Mouse (Mus musculus) erythroblast, embryonic 14.5 days (primary cell): ENCODE data around the gene Adgrg3. TPM values are rescaled to one million over a fixed set of nuclear protein-coding genes. Genes with fewer than 3 reads are reported as not detected.

Experiments used
- H3K27me3 ChIP-seq: 2 replicates; pipeline ENCODE4 v1.6.1; 2012; ENCODE audit warnings: inconsistent platforms; ENCODE audit not compliant: control insufficient read depth
- H3K36me3 ChIP-seq: 2 replicates; pipeline ENCODE4 v1.6.1; 2012; ENCODE audit warnings: mild to moderate bottlenecking, inconsistent platforms; ENCODE audit not compliant: control insufficient read depth
- H3K4me1 ChIP-seq: 2 replicates; pipeline ENCODE4 v1.6.1; 2012; ENCODE audit warnings: inconsistent platforms; ENCODE audit not compliant: control insufficient read depth
- H3K4me3 ChIP-seq: replicated peaks from 2 replicates; pipeline ENCODE3; 2012; ENCODE audit warnings: moderate library complexity, mild to moderate bottlenecking, inconsistent platforms
- H3K9me3 ChIP-seq: 2 replicates; pipeline ENCODE4 v1.6.1; 2012; ENCODE audit warnings: low read length, inconsistent platforms, mixed read lengths; ENCODE audit not compliant: control insufficient read depth
- GATA1 ChIP-seq: IDR thresholded peaks from 2 replicates; pipeline ENCODE4 v1.6.1; 2012; ENCODE audit warnings: low read length, inconsistent platforms, mixed read lengths
- TAL1 ChIP-seq: IDR thresholded peaks from 3 replicates; pipeline ENCODE4 v1.6.1; 2012; ENCODE audit warnings: low read length, inconsistent platforms, mixed read lengths
- polyA plus RNA-seq: library from polyadenylated mRNA; stranded (reverse); fragments of >175 nt; gene quantifications from 2 replicates; pipeline ENCODE4 v1.2.3, GENCODE M21; 2012

The Adgrg3 gene
- polyA plus RNA-seq, 1 experiment, result 0.17 TPM

DNA sequence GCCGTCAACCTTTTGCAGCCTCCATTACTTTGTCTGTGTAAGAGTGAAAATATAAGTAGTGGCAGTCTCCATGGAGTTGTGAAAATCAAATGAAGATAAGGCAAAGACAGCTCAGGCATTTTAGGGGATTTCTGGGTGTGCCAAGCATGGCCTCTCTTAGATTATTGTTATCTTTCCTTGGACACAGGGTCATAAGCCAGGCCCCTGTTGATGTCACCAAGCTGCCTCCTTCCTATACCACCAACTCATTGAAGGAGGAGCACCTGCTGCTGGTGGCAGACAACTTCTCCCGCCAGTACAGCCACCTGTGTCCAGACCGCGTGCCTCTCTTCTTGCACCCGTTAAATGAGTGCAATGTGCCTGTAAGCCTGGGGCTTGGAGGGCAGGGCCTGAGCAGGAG, 38.9 kb downstream of the Adgrg3 start:
- no peaks in the 10 kb centered on the region for H3K36me3 ChIP-seq
- no peak for TF ChIP-seq GATA1
- TF ChIP-seq TAL1, result peak; percentile 20; the same call in 1 of the 3 replicates
- no peaks in the 10 kb centered on the region for H3K9me3 ChIP-seq
- H3K4me3 ChIP-seq, result no peak overlapping the region
- H3K27me3 ChIP-seq, result peaks cover 2% of the 10 kb centered on the region; the same call in 1 of the 2 replicates
- H3K4me1 ChIP-seq, result peaks cover 40% of the 10 kb centered on the region

DNA sequence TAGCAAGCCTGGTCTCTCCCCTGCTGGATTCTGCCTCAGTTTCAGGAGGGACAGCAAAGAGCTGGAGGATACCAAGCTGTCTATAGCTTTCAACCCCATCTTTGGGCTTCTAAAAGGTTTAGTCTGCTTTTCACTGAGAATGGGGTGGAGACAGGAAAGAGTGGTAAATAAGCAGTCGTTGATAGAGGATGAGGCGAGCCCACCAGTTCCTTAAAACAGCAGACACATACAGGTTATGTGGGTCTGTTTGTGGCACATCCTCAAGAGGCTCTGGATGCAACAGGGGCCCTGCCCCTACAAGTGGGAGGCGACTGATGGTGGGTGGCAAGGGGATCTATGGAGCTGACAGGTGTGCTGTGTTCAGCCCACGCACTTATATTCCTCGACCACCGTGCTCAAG, 41.2 kb downstream of the Adgrg3 start:
- H3K9me3 ChIP-seq, result no peaks in the 10 kb centered on the region
- peaks cover 40% of the 10 kb centered on the region for H3K4me1 ChIP-seq
- no peaks in the 10 kb centered on the region for H3K36me3 ChIP-seq
- TF ChIP-seq GATA1 (no peak), TAL1 (no peak)
- no peak overlapping the region for H3K4me3 ChIP-seq
- peaks cover 2% of the 10 kb centered on the region; the same call in 1 of the 2 replicates for H3K27me3 ChIP-seq

DNA sequence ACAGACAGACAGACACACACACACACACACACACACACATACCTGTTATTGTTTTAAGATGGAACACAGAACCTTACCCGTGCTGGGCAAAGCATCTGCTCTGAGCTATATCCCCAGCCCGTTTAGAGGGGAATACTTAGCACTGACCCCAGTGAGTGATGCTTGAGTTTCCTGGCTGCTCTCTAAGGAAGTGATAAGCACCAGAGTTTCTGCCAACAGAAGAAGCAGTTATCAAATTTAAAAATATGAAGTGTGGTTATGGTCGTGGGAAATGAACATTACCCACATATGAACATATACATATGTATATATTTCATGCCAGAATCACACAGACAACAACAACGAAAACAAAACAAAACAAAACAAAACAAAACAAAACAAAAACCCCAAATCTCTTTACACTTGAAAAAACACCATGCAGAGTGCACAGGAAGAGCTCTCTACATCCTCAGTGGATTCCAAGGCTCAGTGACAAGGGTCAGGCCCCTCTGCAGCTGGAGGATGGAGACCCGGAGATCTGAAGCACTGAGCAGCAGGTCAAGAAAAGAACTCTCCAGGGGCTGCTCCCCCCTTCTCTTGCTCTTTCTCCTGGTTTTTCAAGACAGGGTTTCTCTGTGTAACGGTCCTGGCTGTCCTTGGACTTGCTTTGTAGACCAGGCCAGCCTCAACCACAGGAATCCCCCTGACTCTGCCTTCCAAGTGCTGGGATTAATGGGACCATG, 42.5 kb downstream of the Adgrg3 start:
- Histone ChIP-seq H3K9me3 (no peaks in the 10 kb centered on the region), H3K36me3 (no peaks in the 10 kb centered on the region), H3K27me3 (peaks cover 2% of the 10 kb centered on the region; the same call in 1 of the 2 replicates), H3K4me3 (no peak overlapping the region), H3K4me1 (peaks cover 31% of the 10 kb centered on the region)
- TF ChIP-seq GATA1 (no peak), TAL1 (no peak)

DNA sequence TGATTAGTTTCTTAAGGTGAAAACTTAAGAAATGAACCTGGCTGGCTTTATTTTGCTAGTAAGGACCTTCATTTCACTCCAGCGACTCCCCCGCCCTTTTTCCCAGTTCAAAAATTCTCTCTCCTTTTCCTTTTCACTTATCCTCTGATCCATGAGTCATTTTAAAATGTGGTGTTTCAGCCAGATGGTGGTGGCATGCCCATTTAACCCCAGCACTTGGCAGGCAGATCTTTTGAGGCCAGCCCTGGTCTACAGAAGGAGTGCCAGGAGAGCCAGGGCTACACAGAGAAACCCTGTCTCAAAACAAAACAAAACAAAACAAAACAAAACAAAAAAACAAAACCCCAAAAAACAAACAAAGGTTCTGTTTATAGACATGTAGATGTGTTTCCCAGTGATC, 47.0 kb downstream of the Adgrg3 start:
- no peaks in the 10 kb centered on the region for H3K4me1 ChIP-seq
- no peaks in the 10 kb centered on the region for H3K27me3 ChIP-seq
- H3K9me3 ChIP-seq, result no peaks in the 10 kb centered on the region
- TF ChIP-seq GATA1, result no peak
- TF ChIP-seq TAL1, result no peak
- H3K4me3 ChIP-seq, result no peak overlapping the region
- H3K36me3 ChIP-seq, result no peaks in the 10 kb centered on the region

DNA sequence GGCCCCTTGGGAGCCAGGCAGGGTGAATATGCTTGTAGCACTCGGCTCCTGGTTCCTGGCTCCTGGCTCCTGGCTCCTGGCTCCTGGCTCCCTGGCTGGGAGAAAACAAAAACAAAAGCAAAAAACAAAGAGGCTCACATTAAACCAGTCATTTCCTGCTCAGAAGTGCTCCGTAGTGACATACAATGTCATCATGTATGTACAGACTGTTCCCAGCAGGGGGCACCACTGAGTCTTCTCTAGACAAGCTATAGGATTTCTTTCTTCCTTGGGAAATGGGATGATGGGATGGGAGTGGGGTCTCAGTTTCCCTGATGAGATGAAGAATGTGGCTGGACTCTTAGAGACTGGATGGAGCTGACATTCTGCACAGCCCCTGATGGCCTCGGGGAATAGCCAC, 50.1 kb downstream of the Adgrg3 start:
- Histone ChIP-seq H3K27me3 (no peaks in the 10 kb centered on the region), H3K4me3 (no peak overlapping the region), H3K9me3 (no peaks in the 10 kb centered on the region), H3K4me1 (no peaks in the 10 kb centered on the region), H3K36me3 (no peaks in the 10 kb centered on the region)
- no peak for TF ChIP-seq GATA1
- no peak for TF ChIP-seq TAL1

DNA sequence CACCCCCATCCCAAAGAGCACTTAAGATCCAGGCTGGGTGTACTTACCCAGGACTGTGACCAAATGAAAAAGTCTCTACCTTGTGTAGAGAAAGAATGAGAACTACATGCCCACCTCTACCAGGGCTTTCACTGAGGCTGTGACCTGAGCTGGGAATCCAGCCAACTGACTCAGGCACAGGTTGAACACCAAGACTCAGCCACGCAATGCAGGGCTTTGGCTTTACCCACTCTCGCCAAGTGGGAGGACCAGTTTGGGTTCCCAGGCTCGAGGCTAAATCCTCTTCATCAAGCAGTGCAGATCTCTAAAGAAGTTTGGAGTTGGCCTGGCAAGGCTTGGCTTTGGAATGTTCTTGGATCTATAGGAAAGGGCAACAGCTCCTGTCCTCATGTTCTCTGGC, 58.0 kb downstream of the Adgrg3 start:
- H3K4me1 ChIP-seq, result peaks cover 15% of the 10 kb centered on the region
- TF ChIP-seq TAL1 (no peak), GATA1 (no peak)
- no peaks in the 10 kb centered on the region for H3K9me3 ChIP-seq
- H3K36me3 ChIP-seq, result no peaks in the 10 kb centered on the region
- no peaks in the 10 kb centered on the region for H3K27me3 ChIP-seq
- H3K4me3 ChIP-seq, result no peak overlapping the region

DNA sequence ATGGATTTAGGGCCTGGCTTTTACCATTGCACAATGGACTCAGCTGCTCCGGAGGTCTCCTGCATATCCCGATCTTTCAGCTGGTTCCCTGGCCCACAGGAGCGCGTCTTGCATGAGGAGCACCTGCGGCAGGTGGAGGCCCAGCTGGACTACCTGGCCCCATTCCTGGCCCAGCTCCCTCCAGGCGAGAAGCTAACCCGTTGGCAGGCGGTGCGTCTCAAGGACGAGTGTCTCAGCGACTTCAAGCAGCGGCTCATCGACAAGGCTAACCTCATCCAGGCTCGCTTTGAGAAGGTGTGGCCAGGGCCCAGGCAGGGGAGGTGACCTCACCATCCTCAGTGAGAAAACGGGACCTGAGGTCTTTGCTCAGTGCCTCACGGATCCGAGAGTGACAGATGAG, 58.7 kb downstream of the Adgrg3 start:
- Histone ChIP-seq H3K4me3 (no peak overlapping the region), H3K9me3 (no peaks in the 10 kb centered on the region), H3K36me3 (no peaks in the 10 kb centered on the region), H3K27me3 (no peaks in the 10 kb centered on the region), H3K4me1 (peaks cover 15% of the 10 kb centered on the region)
- TF ChIP-seq TAL1 (no peak), GATA1 (no peak)

DNA sequence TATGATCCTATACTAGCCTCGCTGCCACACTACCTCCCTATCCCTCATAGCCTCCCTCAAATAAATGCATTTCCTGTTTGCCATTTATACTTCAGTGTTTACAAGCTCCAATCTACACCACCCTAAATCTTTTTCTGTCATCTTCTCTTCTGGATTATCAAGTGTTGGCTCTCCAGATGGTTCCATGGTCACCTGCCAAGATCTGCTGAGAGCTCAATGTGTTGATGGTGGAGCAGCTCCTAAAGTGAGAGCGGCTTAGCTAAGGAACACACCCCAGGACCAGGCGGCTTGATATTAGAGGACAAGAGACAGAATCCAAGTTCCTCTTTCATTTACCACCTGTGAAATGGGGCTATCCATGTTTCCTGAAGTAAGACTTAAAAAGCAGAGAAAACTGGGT, 60.6 kb downstream of the Adgrg3 start:
- Histone ChIP-seq H3K4me1 (peaks cover 33% of the 10 kb centered on the region), H3K36me3 (peaks cover 7% of the 10 kb centered on the region), H3K4me3 (no peak overlapping the region), H3K9me3 (no peaks in the 10 kb centered on the region), H3K27me3 (no peaks in the 10 kb centered on the region)
- TF ChIP-seq GATA1 (no peak), TAL1 (no peak)

DNA sequence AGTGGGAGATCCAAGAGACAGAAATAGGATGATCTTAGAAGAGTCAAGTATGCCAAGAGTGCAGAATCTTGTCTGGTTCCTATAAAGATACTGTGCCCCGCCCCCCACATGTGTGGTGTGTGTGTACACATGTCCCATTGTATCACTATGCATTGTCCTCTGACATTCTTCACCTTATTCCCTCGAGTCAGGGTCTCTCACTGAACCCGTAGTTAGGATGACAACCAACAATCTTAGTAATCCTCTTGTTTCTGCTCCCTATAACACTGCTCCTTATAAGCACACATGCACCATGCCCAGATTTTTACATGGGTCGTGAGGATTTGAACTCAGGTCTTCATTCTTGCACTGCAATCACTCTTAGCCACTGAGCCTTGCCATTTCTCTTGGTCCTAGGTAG, 61.8 kb downstream of the Adgrg3 start:
- no peaks in the 10 kb centered on the region for H3K9me3 ChIP-seq
- H3K27me3 ChIP-seq, result no peaks in the 10 kb centered on the region
- no peak for TF ChIP-seq GATA1
- no peak for TF ChIP-seq TAL1
- H3K36me3 ChIP-seq, result peaks cover 17% of the 10 kb centered on the region
- H3K4me1 ChIP-seq, result peaks cover 39% of the 10 kb centered on the region
- H3K4me3 ChIP-seq, result peak overlapping the region; percentile 93
